Mouse (Mus musculus) limb, embryonic 15.5 days (tissue): Measurements from ENCODE around the gene Syt15. TPM values are rescaled to one million over a fixed set of nuclear protein-coding genes. Genes with fewer than 3 reads are reported as not detected.

Source experiments
- ATAC-seq: fragments of 200-750 bp; cut with Nextera tagmentation; 2 replicates; pipeline ENCODE4 v1.8.0; 2017; ENCODE audit warnings: low read depth, moderate TSS enrichment; ENCODE audit not compliant: insufficient number of reproducible peaks, low FRiP score, low TSS enrichment
- H3K27ac ChIP-seq: fragments of 300-500 bp; sonication (generic); 2 replicates; pipeline ENCODE4 v1.5.1; 2015; ENCODE audit warnings: moderate library complexity, mild to moderate bottlenecking, inconsistent platforms
- H3K27me3 ChIP-seq: fragments of 300-500 bp; sonication (generic); 2 replicates; pipeline ENCODE4 v1.6.1; 2015; ENCODE audit warnings: inconsistent platforms
- H3K36me3 ChIP-seq: fragments of 300-500 bp; sonication (generic); 2 replicates; pipeline ENCODE4 v1.6.1; 2015; ENCODE audit warnings: inconsistent platforms
- H3K4me1 ChIP-seq: fragments of 300-500 bp; sonication (generic); 2 replicates; pipeline ENCODE4 v1.6.1; 2015; ENCODE audit warnings: inconsistent platforms
- H3K4me2 ChIP-seq: fragments of 300-500 bp; sonication (generic); 2 replicates; pipeline ENCODE4 v1.6.1; 2015; ENCODE audit warnings: mild to moderate bottlenecking, inconsistent platforms
- H3K4me3 ChIP-seq: fragments of 300-500 bp; sonication (generic); 2 replicates; pipeline ENCODE4 v1.5.1; 2015; ENCODE audit warnings: mild to moderate bottlenecking, inconsistent platforms
- H3K9ac ChIP-seq: fragments of 300-500 bp; sonication (generic); 2 replicates; pipeline ENCODE4 v1.6.1; 2015; ENCODE audit warnings: inconsistent platforms
- H3K9me3 ChIP-seq: fragments of 300-500 bp; sonication (generic); 2 replicates; pipeline ENCODE4 v1.6.1; 2016; ENCODE audit warnings: inconsistent platforms
- WGBS: fragments of 180-500 bp; shearing (Covaris S2); methylation state at CpG from one replicate; pipeline ENCODE4 v1.1.7; 2015; 5-methylcytosine and 5-hydroxymethylcytosine counted together
- polyA plus RNA-seq: library from polyadenylated mRNA; unstranded; fragments of >200 nt; fragmentation: Nextera tagmentation; extraction: Ambion mirVana; gene quantifications from 2 replicates; pipeline ENCODE4 v1.2.1, GENCODE M21; 2015

Gene Syt15
- polyA plus RNA-seq, 1 experiment from 2014 or later = 0.82 TPM

- no peak for ATAC-seq
- H3K36me3 ChIP-seq = no peaks in the 10 kb centered on the region
- WGBS = 95% methylated on average over 3 of the region's 3 CpGs
- H3K9ac ChIP-seq = no peak overlapping the region
- no peaks in the 10 kb centered on the region for H3K9me3 ChIP-seq
- no peak overlapping the region for H3K4me3 ChIP-seq
- H3K4me2 ChIP-seq = no peak overlapping the region
- no peaks in the 10 kb centered on the region for H3K27me3 ChIP-seq
- H3K27ac ChIP-seq = no peak overlapping the region
- no peaks in the 10 kb centered on the region for H3K4me1 ChIP-seq
Observed at GRCm38 (mm10) chr14:34274141-34274540, 54.7 kb downstream of the Syt15 start.

DNA sequence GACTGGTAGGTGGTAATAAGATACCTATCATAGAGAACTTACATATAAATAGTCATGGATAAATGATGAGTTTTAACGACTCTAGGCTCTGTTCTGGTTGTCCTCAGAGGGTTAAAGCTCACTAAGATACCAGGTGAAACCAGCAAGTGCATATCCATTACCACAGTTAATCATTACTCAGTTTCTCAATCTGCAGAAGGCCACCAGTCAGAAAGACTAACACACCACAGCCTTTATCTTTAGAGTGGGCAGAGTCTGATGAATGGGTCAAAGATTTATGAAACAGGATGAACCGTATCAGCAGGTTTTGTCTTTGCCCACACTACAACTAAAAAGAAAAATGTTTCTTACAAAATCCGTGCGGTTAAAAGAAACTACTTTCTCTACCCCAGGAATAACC, 55.8 kb downstream of the Syt15 start:
- Histone ChIP-seq H3K27me3 (no peaks in the 10 kb centered on the region), H3K4me3 (no peak overlapping the region), H3K36me3 (no peaks in the 10 kb centered on the region), H3K27ac (no peak overlapping the region), H3K4me2 (no peak overlapping the region), H3K9me3 (no peaks in the 10 kb centered on the region), H3K9ac (no peak overlapping the region), H3K4me1 (no peaks in the 10 kb centered on the region)
- 84% methylated on average over 4 of the region's 4 CpGs for WGBS
- ATAC-seq = no peak

GRCm38 (mm10) chr14:34279726-34280125, 60.3 kb downstream of the Syt15 start:
- Histone ChIP-seq H3K36me3 (no peaks in the 10 kb centered on the region), H3K27me3 (no peaks in the 10 kb centered on the region), H3K4me2 (no peak overlapping the region), H3K9me3 (no peaks in the 10 kb centered on the region), H3K4me1 (no peaks in the 10 kb centered on the region), H3K9ac (no peak overlapping the region), H3K27ac (no peak overlapping the region), H3K4me3 (no peak overlapping the region)
- no peak for ATAC-seq
- WGBS = 55% methylated on average over 4 of the region's 4 CpGs

Other genes with a start within 250 kb of the Syt15 start
- 0.15 and 0.28 TPM in 2 replicates for gene Zfp488, start 240.8 kb upstream of the Syt15 start, polyA plus RNA-seq
- not detected in 2 replicates for gene Gm30083, start 204.4 kb upstream of the Syt15 start, polyA plus RNA-seq
- not detected in 2 replicates for gene Gm5460, start 202.8 kb upstream of the Syt15 start, polyA plus RNA-seq
- gene Antxrl, start 166.9 kb upstream of the Syt15 start, polyA plus RNA-seq = not detected in 2 replicates
- gene Anxa8, start 133.6 kb upstream of the Syt15 start, polyA plus RNA-seq = 75.7 and 87.2 TPM in 2 replicates
- gene A630023A22Rik, start 116.8 kb upstream of the Syt15 start, polyA plus RNA-seq = 0.12 TPM in 1 of 2 replicates, not detected in the other
- gene Npy4r, start 67.1 kb upstream of the Syt15 start, polyA plus RNA-seq = 0.09 TPM in 1 of 2 replicates, not detected in the other
- gene Gprin2, start 17.9 kb upstream of the Syt15 start, polyA plus RNA-seq = 2.8 and 3.4 TPM in 2 replicates
- gene Shld2, start 90.9 kb downstream of the Syt15 start, polyA plus RNA-seq = 11.1 and 12.5 TPM in 2 replicates
- 62.7 and 67.2 TPM in 2 replicates for gene Glud1, start 91.1 kb downstream of the Syt15 start, polyA plus RNA-seq
- 171 and 203 TPM in 2 replicates for gene Fam25c, start 135.8 kb downstream of the Syt15 start, polyA plus RNA-seq
- 3.1 and 4.9 TPM in 2 replicates for gene Sncg, start 155.2 kb downstream of the Syt15 start, polyA plus RNA-seq
- gene Mmrn2, start 155.9 kb downstream of the Syt15 start, polyA plus RNA-seq = 8.1 and 9.5 TPM in 2 replicates